ENCODE assay signal across 8 mouse cellular contexts in genomic region chrX:134686267-134686666, GRCm38 (mm10). TPM values are rescaled to one million over a fixed set of nuclear protein-coding genes. Genes with fewer than 3 reads are reported as not detected.
DNase-seq lines count a peak whose midpoint lies in the region; ATAC-seq lines count a peak whose summit lies in the region.

TSS of gene Armcx4 (plus strand) at chrX:134686519.

- WGBS in hindbrain, embryonic 14.5 days = 16% methylated on average over 26 of the region's 33 CpGs
- WGBS in lung, embryonic 16.5 days = 27% methylated on average over 29 of the region's 33 CpGs

- peak within 1 kb of the TSS; percentile 70 for H3K9ac ChIP-seq in hindbrain, embryonic 14.5 days
- peak within 1 kb of the TSS; percentile 74 for H3K9ac ChIP-seq in lung, embryonic 16.5 days (ENCODE audit: low read length)

- H3K4me1 ChIP-seq in hindbrain, embryonic 14.5 days (replicated peaks; ENCODE audit: control insufficient read depth, insufficient read depth, low read length) = peaks cover 8% of the 10 kb centered on the region; the same call in 1 of the 2 replicates
- H3K4me1 ChIP-seq in lung, embryonic 16.5 days (replicated peaks; ENCODE audit: control insufficient read depth, insufficient read depth, low read length) = no peaks in the 10 kb centered on the region

- DNase-seq in cerebellum, postnatal 25 days = peak; percentile 84 to 87
- DNase-seq in gastrocnemius, adult 18-20 months (ENCODE audit: low spot score) = peak; percentile 19
- peak; percentile 80 for DNase-seq in hindbrain, embryonic 14.5 days (ENCODE audit: low spot score)
- peak; percentile 73 to 78 for DNase-seq in layer of hippocampus, postnatal 14 days (ENCODE audit: low spot score in 2 of 2)
- peak; percentile 33 for DNase-seq in ovary, postnatal 14 days (ENCODE audit: low spot score)
- DNase-seq in thymus, postnatal 4 days = peak; percentile 63

- peak within 1 kb of the TSS; percentile 55 for H3K4me2 ChIP-seq in hindbrain, embryonic 14.5 days (replicated peaks)
- H3K4me2 ChIP-seq in lung, embryonic 16.5 days (ENCODE audit: low read depth, low read length) = peak within 1 kb of the TSS; percentile 47

- H3K4me3 ChIP-seq in hindbrain, embryonic 14.5 days (replicated peaks; ENCODE audit: low read length) = peak within 1 kb of the TSS; percentile 56
- peak within 1 kb of the TSS; percentile 60 for H3K4me3 ChIP-seq in lung, embryonic 16.5 days (ENCODE audit: low read length)

- H3K36me3 ChIP-seq in hindbrain, embryonic 14.5 days (replicated peaks; ENCODE audit: control insufficient read depth, insufficient read depth) = peaks cover 26% of the 10 kb centered on the region
- H3K36me3 ChIP-seq in lung, embryonic 16.5 days (ENCODE audit: control insufficient read depth, insufficient read depth, low read length) = peaks cover 13% of the 10 kb centered on the region

- peak; percentile 89 for ATAC-seq in activated CD4-positive, CD25-positive, alpha-beta regulatory T cell, adult 4 months
- ATAC-seq in hindbrain, embryonic 14.5 days (ENCODE audit: low FRiP score) = peak; percentile 97
- ATAC-seq in lung, embryonic 16.5 days (ENCODE audit: low read depth) = peak; percentile 96

- no peaks in the 10 kb centered on the region for H3K27me3 ChIP-seq in hindbrain, embryonic 14.5 days (ENCODE audit: control insufficient read depth, insufficient read depth, low read length)
- no peaks in the 10 kb centered on the region for H3K27me3 ChIP-seq in lung, embryonic 16.5 days (ENCODE audit: control insufficient read depth, insufficient read depth, low read depth, low read length)

- no peaks in the 10 kb centered on the region for H3K9me3 ChIP-seq in hindbrain, embryonic 14.5 days (ENCODE audit: control insufficient read depth, low read length)
- H3K9me3 ChIP-seq in lung, embryonic 16.5 days (ENCODE audit: control insufficient read depth, low read length) = no peaks in the 10 kb centered on the region

- peak within 1 kb of the TSS; percentile 93 for H3K27ac ChIP-seq in hindbrain, embryonic 14.5 days
- H3K27ac ChIP-seq in lung, embryonic 16.5 days (ENCODE audit: low read length) = peak within 1 kb of the TSS; percentile 91

RNA-seq across cellular contexts. Expression of gene Armcx4, which starts in this region (rescaled TPM):
- 1 to 10 TPM in 1 of 2 experiments, under 1 TPM in 1; 0.82 to 1.2 TPM for polyA plus RNA-seq in activated CD4-positive, CD25-positive, alpha-beta regulatory T cell, adult 4 months (2017; shearing (Covaris generic))
- 1 to 10 TPM; 4.6 to 5.9 TPM for total RNA-seq in gastrocnemius, adult 18-20 months (2021)
- 5.4 and 5.7 TPM in 2 replicates for polyA plus RNA-seq in hindbrain, embryonic 14.5 days (2014; fragmentation: Nextera tagmentation; extraction: Ambion mirVana)
- total RNA-seq in layer of hippocampus, postnatal 14 days (2021) = 10 to 100 TPM; 41.4 to 47.6 TPM
- polyA plus RNA-seq in lung, embryonic 16.5 days (2015; fragmentation: Nextera tagmentation; extraction: Ambion mirVana) = 5.0 and 5.3 TPM in 2 replicates

Comparison
In these comparisons a context has a peak if more than half of its experiments do, and no peak if none do; other contexts are left out.
1. Peak in every context shown above with its lines: DNase-seq, ATAC-seq, H3K4me3 ChIP-seq and H3K27ac ChIP-seq.
2. RNA of gene Armcx4 (total RNA-seq): 41.4 to 47.6 TPM in layer of hippocampus, postnatal 14 days; 4.6 to 5.9 TPM in gastrocnemius, adult 18-20 months; every median in the first group is over 4 times any median in the second.
3. DNase-seq: peak in every context shown above with its lines; median percentile 86 in cerebellum, postnatal 25 days; 80 in hindbrain, embryonic 14.5 days; 76 in layer of hippocampus, postnatal 14 days; 63 in thymus, postnatal 4 days; 33 in ovary, postnatal 14 days; 19 in gastrocnemius, adult 18-20 months.